Mouse (Mus musculus) heart, embryonic 11.5 days (tissue): ENCODE data around the gene Arid3a. TPM values are rescaled to one million over a fixed set of nuclear protein-coding genes. Genes with fewer than 3 reads are reported as not detected.
"Not testable (repeated sequence)": the region's sequence is repeated elsewhere in the genome, so short reads cannot be mapped to it uniquely, and the experiment has no call there.

ENCODE experiments used
- ATAC-seq: fragments of 200-750 bp; cut with Nextera tagmentation; replicated peaks from 2 replicates; pipeline ENCODE4 v1.8.0; 2017; ENCODE audit warnings: moderate library complexity; ENCODE audit not compliant: insufficient number of reproducible peaks, low FRiP score, low TSS enrichment
- H3K27ac ChIP-seq: fragments of 300-500 bp; sonication (generic); 2 replicates; pipeline ENCODE4 v1.5.1; 2014; ENCODE audit warnings: mild to moderate bottlenecking, low read depth, low read length
- H3K27me3 ChIP-seq: fragments of 300-500 bp; sonication (generic); 2 replicates; pipeline ENCODE4 v1.6.1; 2014; ENCODE audit warnings: mild to moderate bottlenecking, low read length, mixed read lengths; ENCODE audit not compliant: control insufficient read depth, insufficient read depth
- H3K36me3 ChIP-seq: fragments of 300-500 bp; sonication (generic); 2 replicates; pipeline ENCODE4 v1.6.1; 2014; ENCODE audit warnings: mild to moderate bottlenecking, low read length, moderate library complexity, mixed read lengths; ENCODE audit not compliant: control insufficient read depth, insufficient read depth
- H3K4me1 ChIP-seq: fragments of 300-500 bp; sonication (generic); 2 replicates; pipeline ENCODE4 v1.6.1; 2014; ENCODE audit warnings: low read length; ENCODE audit not compliant: control insufficient read depth, insufficient read depth
- H3K4me2 ChIP-seq: fragments of 300-500 bp; sonication (generic); 2 replicates; pipeline ENCODE4 v1.6.1; 2014; ENCODE audit warnings: mild to moderate bottlenecking, moderate library complexity
- H3K4me3 ChIP-seq: fragments of 300-500 bp; sonication (generic); 2 replicates; pipeline ENCODE4 v1.5.1; 2014; ENCODE audit warnings: low read depth, low read length
- H3K9ac ChIP-seq: fragments of 300-500 bp; sonication (generic); 2 replicates; pipeline ENCODE4 v1.6.1; 2014; ENCODE audit warnings: mild to moderate bottlenecking, low read depth, low read length, moderate library complexity
- H3K9me3 ChIP-seq: fragments of 300-500 bp; sonication (generic); replicated peaks from 2 replicates; pipeline ENCODE4 v1.6.1; 2016; ENCODE audit warnings: low read length; ENCODE audit not compliant: control insufficient read depth
- WGBS: fragments of 180-500 bp; shearing (Covaris S2); extraction: QIAGEN DNeasy Blood & Tissue Kit; methylation state at CpG from one replicate; pipeline ENCODE4 v1.1.7; 2014; ENCODE audit not compliant: insufficient replicate concordance; 5-methylcytosine and 5-hydroxymethylcytosine counted together
- polyA plus RNA-seq: library from polyadenylated mRNA; unstranded; fragments of >200 nt; fragmentation: Nextera tagmentation; extraction: Ambion mirVana; gene quantifications from 2 replicates; pipeline ENCODE4 v1.2.1, GENCODE M21; 2014

Arid3a gene
- polyA plus RNA-seq, 1 experiment from 2014 or later: 12.7 TPM

GRCm38 (mm10) chr10:79958140-79958816 lies 31.4 kb downstream of the Arid3a start:
- Histone ChIP-seq H3K9me3 (no peaks in the 10 kb centered on the region), H3K27ac (no peak overlapping the region), H3K36me3 (peaks cover 2% of the 10 kb centered on the region; the same call in 1 of the 2 replicates), H3K9ac (no peak overlapping the region), H3K4me2 (peak overlapping the region; percentile 44), H3K4me1 (peaks cover 9% of the 10 kb centered on the region), H3K4me3 (no peak overlapping the region), H3K27me3 (no peaks in the 10 kb centered on the region)
- no peak for ATAC-seq
- 17% methylated on average over 21 of the region's 21 CpGs for WGBS

DNA sequence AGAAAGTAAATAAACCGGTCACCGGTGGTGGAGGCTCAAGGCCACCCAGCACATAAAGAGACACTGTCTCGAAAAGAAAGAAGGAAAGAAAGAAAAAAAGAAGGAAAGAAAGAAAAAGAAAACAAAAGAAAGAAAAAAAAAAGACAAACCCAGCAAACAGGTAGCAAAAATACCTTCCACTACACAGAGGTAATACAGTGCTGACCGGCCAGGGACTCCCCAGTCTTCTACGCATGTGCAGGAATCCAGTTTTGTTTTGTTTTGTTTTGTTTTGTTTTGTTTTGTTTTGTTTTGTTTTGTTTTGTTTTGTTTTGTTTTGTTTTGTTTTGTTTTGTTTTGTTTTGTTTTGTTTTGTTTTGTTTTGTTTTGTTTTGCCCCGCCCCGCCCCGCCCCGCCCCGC lies 32.6 kb downstream of the Arid3a start:
- H3K4me1 ChIP-seq, H3K27me3 ChIP-seq, H3K27ac ChIP-seq, H3K9me3 ChIP-seq, ATAC-seq, H3K36me3 ChIP-seq, H3K9ac ChIP-seq: not testable (repeated sequence)
- H3K4me2 ChIP-seq: peak overlapping the region; percentile 20; the same call in 1 of the 2 replicates
- peak overlapping the region; percentile 97; the same call in 1 of the 2 replicates for H3K4me3 ChIP-seq
- WGBS: 42% methylated on average over 10 of the region's 10 CpGs

DNA sequence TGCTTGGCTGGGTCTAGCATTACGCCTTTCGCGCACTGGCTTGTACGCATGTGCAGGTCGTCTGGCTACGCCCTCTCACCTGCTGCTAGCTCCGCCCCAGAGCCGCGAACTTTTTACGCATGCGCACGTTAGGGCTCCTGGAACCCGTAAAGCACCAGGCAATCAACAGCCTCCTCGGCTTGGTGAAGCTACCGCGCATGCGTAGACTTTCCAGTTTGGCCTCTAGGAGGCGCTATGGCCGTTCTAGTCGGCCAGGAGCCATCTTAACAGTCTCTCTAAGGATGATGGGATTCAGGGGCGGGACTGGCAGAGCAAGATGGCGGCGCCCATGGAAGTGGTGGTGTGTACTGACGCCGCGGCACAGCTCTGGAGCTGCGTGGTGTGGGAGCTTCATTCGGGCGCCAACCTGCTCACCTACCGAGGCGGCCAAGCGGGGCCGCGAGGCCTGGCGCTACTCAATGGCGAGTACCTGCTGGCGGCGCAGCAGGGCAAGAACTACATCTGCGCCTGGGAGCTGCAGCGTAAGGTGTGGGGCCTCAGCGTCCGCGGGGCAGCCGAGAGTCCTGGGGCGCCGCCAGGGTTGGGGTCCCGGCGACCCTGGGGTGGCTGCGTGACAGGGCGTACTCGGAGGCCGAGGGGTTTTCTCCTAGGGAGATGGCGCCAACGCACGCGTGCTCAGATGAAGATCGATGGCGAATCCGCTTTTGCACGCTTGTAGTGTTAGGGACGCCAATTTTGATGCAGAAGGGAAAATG lies 33.2 kb downstream of the Arid3a start, which contains the start of gene Wdr18:
TSS of gene Wdr18 (plus strand) at position 306 of the 755 bp plus-strand sequence.
- Histone ChIP-seq H3K27ac (peak within 1 kb of the TSS; percentile 72), H3K4me2 (peak within 1 kb of the TSS; percentile 93), H3K36me3 (peaks cover 2% of the 10 kb centered on the region; the same call in 1 of the 2 replicates), H3K4me1 (peaks cover 9% of the 10 kb centered on the region), H3K27me3 (no peaks in the 10 kb centered on the region), H3K4me3 (peak within 1 kb of the TSS; percentile 97), H3K9ac (peak within 1 kb of the TSS; percentile 89), H3K9me3 (no peaks in the 10 kb centered on the region)
- peak; percentile 89 for ATAC-seq
- under 1% methylated on average over 61 of the region's 61 CpGs for WGBS

- ATAC-seq: no peak
- Histone ChIP-seq H3K4me1 (peaks cover 9% of the 10 kb centered on the region), H3K9ac (peak overlapping the region; percentile 89), H3K27me3 (no peaks in the 10 kb centered on the region), H3K9me3 (no peaks in the 10 kb centered on the region), H3K4me3 (peak overlapping the region; percentile 97), H3K27ac (no peak overlapping the region), H3K4me2 (peak overlapping the region; percentile 93), H3K36me3 (peaks cover 6% of the 10 kb centered on the region)
- 14% methylated on average over 10 of the region's 10 CpGs for WGBS
Observed at GRCm38 (mm10) chr10:79960671-79961294, 33.9 kb downstream of the Arid3a start.

- 90% methylated on average over 7 of the region's 7 CpGs for WGBS
- ATAC-seq: no peak
Observed at GRCm38 (mm10) chr10:79964727-79965126, 37.9 kb downstream of the Arid3a start.

DNA sequence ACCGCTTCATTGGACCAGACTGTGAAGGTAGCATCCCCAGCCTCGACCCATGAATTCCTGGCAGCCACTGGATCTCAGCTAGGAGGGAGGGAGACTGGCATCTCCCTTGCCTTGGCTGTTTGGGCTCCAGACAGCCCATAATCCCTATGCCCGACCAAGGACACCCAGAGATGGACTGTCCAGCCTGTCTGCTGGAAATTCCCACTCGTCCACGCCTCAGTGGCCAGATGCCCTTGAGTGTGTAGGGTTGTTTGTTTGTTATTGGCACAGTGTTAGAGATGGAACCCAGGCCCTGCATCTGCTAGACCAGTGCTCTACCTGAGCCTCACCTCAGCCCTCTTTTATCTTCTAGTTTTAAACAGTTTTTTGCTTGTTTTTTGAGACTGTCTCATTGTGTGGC lies 38.5 kb downstream of the Arid3a start:
- H3K4me1 ChIP-seq: peaks cover 9% of the 10 kb centered on the region
- H3K9me3 ChIP-seq: no peaks in the 10 kb centered on the region
- 85% methylated on average over 5 of the region's 5 CpGs for WGBS
- H3K4me2 ChIP-seq: no peak overlapping the region
- H3K4me3 ChIP-seq: no peak overlapping the region
- H3K36me3 ChIP-seq: peaks cover 32% of the 10 kb centered on the region
- H3K27ac ChIP-seq: no peak overlapping the region
- no peak overlapping the region for H3K9ac ChIP-seq
- peaks cover 13% of the 10 kb centered on the region for H3K27me3 ChIP-seq
- ATAC-seq: no peak

More at GRCm38 (mm10) chr10:79964727-79965126, 37.9 kb downstream of the Arid3a start:
- Histone ChIP-seq H3K27ac (no peak overlapping the region), H3K4me2 (no peak overlapping the region), H3K4me3 (no peak overlapping the region), H3K36me3 (peaks cover 32% of the 10 kb centered on the region), H3K9me3 (no peaks in the 10 kb centered on the region), H3K27me3 (peaks cover 9% of the 10 kb centered on the region), H3K4me1 (peaks cover 9% of the 10 kb centered on the region), H3K9ac (no peak overlapping the region)

DNA sequence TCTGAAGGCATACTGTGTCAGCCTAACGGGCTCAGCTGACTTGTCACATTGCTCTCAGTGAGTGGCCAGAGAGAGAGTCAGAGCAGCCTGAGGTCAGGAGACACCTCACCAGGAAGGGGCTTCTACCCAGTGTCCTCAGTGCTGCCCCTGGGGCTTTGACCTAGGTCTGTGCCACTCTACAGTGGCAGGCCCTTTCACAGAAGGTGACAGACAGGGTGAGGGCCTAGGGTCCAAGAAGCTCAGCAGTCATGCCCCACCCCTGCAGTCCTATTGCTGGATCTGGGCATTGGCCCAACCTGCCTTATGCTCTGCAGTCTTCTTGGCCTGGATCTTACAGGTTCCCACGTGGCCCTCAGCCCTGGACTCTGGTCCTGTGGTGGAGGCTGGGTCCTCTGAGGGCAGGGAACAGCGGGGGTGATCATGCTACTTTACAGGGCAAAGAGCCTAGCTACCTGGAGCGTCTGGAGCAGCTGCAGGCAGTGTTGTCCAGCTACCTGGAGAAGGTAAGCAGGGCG lies 40.1 kb downstream of the Arid3a start:
- H3K9ac ChIP-seq: no peak overlapping the region
- WGBS: 87% methylated on average over 5 of the region's 5 CpGs
- no peak for ATAC-seq
- no peak overlapping the region for H3K27ac ChIP-seq
- peaks cover 29% of the 10 kb centered on the region for H3K27me3 ChIP-seq
- no peak overlapping the region for H3K4me3 ChIP-seq
- no peaks in the 10 kb centered on the region for H3K9me3 ChIP-seq
- peaks cover 8% of the 10 kb centered on the region for H3K4me1 ChIP-seq
- peaks cover 32% of the 10 kb centered on the region for H3K36me3 ChIP-seq
- no peak overlapping the region for H3K4me2 ChIP-seq

- no peak for ATAC-seq
- peaks cover 8% of the 10 kb centered on the region for H3K4me1 ChIP-seq
- no peak overlapping the region for H3K4me2 ChIP-seq
- H3K9ac ChIP-seq: no peak overlapping the region; the same call in 1 of the 2 replicates
- no peaks in the 10 kb centered on the region for H3K9me3 ChIP-seq
- no peak overlapping the region for H3K27ac ChIP-seq
- no peak overlapping the region for H3K4me3 ChIP-seq
- 94% methylated on average over 1 of the region's 1 CpGs for WGBS
- peaks cover 36% of the 10 kb centered on the region for H3K27me3 ChIP-seq
- peaks cover 29% of the 10 kb centered on the region for H3K36me3 ChIP-seq
Observed at GRCm38 (mm10) chr10:79968181-79968580, 41.3 kb downstream of the Arid3a start.
